Mouse (Mus musculus) adipose tissue, adult 10 weeks (tissue): Measurements from ENCODE around the gene Fahd2a. TPM values are rescaled to one million over a fixed set of nuclear protein-coding genes. Genes with fewer than 3 reads are reported as not detected.

ENCODE experiments used
- polyA plus RNA-seq: library from polyadenylated mRNA; stranded (reverse); fragments of 350-450 nt; fragmentation: Illumina TruSeq; extraction: RNeasy Lipid Tissue Mini Kit (QIAGEN cat#74804); gene quantifications from one replicate; pipeline ENCODE4 v1.2.3, GENCODE M21; 2014; ENCODE audit warnings: low read depth, low replicate concordance

Gene Fahd2a
- 43.4 TPM for polyA plus RNA-seq

DNA sequence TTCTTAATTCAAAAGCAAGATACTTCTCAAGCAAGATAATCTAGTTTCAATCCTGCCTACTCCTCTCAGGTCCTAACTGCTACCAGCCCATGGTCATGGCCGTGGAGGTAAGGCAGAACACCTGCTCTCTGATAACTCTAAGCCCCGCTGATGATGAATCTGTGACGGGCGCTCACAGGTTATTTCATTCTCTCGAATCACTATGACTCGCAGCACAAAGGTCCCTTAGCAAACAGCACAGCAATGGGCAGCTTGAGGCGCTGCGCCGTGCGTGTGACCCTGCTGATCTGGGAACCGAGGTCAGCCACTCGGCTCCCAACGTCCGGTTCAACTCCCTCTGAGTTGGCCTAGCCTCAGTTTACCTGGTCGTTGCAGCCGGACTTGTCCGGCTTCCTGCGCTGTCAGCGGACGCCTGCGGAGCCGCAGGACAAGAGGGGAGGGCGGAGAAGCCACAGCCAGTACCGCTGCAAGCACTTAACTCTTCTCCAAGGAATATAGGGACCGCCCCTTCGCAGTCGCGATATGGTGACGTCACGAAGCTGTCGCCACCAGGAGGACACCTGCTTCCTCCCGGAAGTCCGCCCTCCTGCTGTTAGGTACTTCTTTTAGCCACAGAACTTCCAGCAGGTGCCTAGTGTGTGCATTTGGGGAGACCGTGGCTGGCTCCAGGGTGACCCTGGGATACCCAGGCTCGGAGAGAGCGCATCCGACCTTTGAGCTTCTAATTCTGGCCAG lies at the start of gene Fahd2a:
TSS of gene Fahd2a (minus strand) at position 511 of the 735 bp plus-strand sequence.

GRCm38 (mm10) chr2:127424977-127425376 lies 19.4 kb downstream of the Fahd2a start, which contains the start of gene Gpat2:
Gene Gpat2 (plus strand): TSS chr2:127425199.

Other genes starting within 250 kb of the Fahd2a start
- 3.2 TPM for gene 1810024B03Rik, start 236.3 kb downstream of the Fahd2a start, polyA plus RNA-seq
- gene Snrnp200, start 236.2 kb downstream of the Fahd2a start, polyA plus RNA-seq, result 44.5 TPM
- 51.1 TPM for gene Ciao1, start 196.7 kb downstream of the Fahd2a start, polyA plus RNA-seq
- 38.5 TPM for gene Tmem127, start 196.7 kb downstream of the Fahd2a start, polyA plus RNA-seq
- 48.1 TPM for gene Stard7, start 174.3 kb downstream of the Fahd2a start, polyA plus RNA-seq
- gene Dusp2, start 108.4 kb downstream of the Fahd2a start, polyA plus RNA-seq, result 1.4 TPM
- not detected for gene Astl, start 105.9 kb downstream of the Fahd2a start, polyA plus RNA-seq
- 0.57 TPM for gene Adra2b, start 81.4 kb downstream of the Fahd2a start, polyA plus RNA-seq
- gene Gpat2, start 19.4 kb downstream of the Fahd2a start, polyA plus RNA-seq, result 0.73 TPM
- gene Kcnip3, start 77.5 kb upstream of the Fahd2a start, polyA plus RNA-seq, result 28.1 TPM
- gene Prom2, start 96.9 kb upstream of the Fahd2a start, polyA plus RNA-seq, result 364 TPM
- gene Zfp661, start 142.5 kb upstream of the Fahd2a start, polyA plus RNA-seq, result 4.7 TPM
- 60.1 TPM for gene Mrps5, start 142.7 kb upstream of the Fahd2a start, polyA plus RNA-seq
- gene Mal, start 212.1 kb upstream of the Fahd2a start, polyA plus RNA-seq, result 92.9 TPM